Mouse (Mus musculus) testis, adult 2 months (tissue): ENCODE results near the gene Acot7. TPM values are rescaled to one million over a fixed set of nuclear protein-coding genes. Genes with fewer than 3 reads are reported as not detected.
"Not testable (repeated sequence)": the region's sequence is repeated elsewhere in the genome, so short reads cannot be mapped to it uniquely, and the experiment has no call there.

Source experiments
- H3K27ac ChIP-seq: fragments of 200-500 bp; 2 replicates; pipeline ENCODE4 v1.5.1; 2012; ENCODE audit warnings: low read depth, low read length; ENCODE audit not compliant: control insufficient read depth, insufficient read depth
- H3K27me3 ChIP-seq: fragments of 200-500 bp; 2 replicates; pipeline ENCODE4 v1.6.1; 2012; ENCODE audit warnings: mild to moderate bottlenecking, low read length, moderate library complexity; ENCODE audit not compliant: control insufficient read depth, insufficient read depth
- H3K36me3 ChIP-seq: fragments of 200-500 bp; 2 replicates; pipeline ENCODE4 v1.6.1; 2012; ENCODE audit warnings: mild to moderate bottlenecking, low read length; ENCODE audit not compliant: control insufficient read depth, insufficient read depth
- H3K4me1 ChIP-seq: fragments of 200-500 bp; 2 replicates; pipeline ENCODE4 v1.6.1; 2012; ENCODE audit warnings: low read length; ENCODE audit not compliant: control insufficient read depth, insufficient read depth
- H3K4me3 ChIP-seq: fragments of 200-500 bp; 2 replicates; pipeline ENCODE4 v1.5.1; 2012; ENCODE audit warnings: low read depth, mild to moderate bottlenecking, low read length, moderate library complexity, mixed read lengths; ENCODE audit not compliant: control insufficient read depth
- CTCF ChIP-seq: fragments of 200-500 bp; IDR thresholded peaks from 2 replicates; pipeline ENCODE4 v1.5.1; 2012; ENCODE audit warnings: low read depth, mild to moderate bottlenecking, inconsistent platforms, low read length, moderate library complexity; ENCODE audit not compliant: control insufficient read depth, insufficient read depth, insufficient replicate concordance
- POLR2A ChIP-seq: fragments of 200-500 bp; IDR thresholded peaks from 2 replicates; pipeline ENCODE4 v1.6.1; 2012; ENCODE audit warnings: low read depth, mild to moderate bottlenecking, inconsistent platforms, low read length, moderate library complexity; ENCODE audit not compliant: control insufficient read depth
- polyA plus RNA-seq: library from polyadenylated mRNA; depleted of rRNA; stranded (reverse); fragments of >200 nt; gene quantifications from 2 replicates; pipeline ENCODE4 v1.2.3, GENCODE M21; 2012

Gene Acot7
- polyA plus RNA-seq, 1 experiment: 685 TPM

GRCm38 (mm10) chr4:152222111-152222510 is 44.2 kb downstream of the Acot7 start:
- no peak overlapping the region for H3K27ac ChIP-seq
- no peaks in the 10 kb centered on the region for H3K27me3 ChIP-seq
- no peaks in the 10 kb centered on the region; the same call in 1 of the 2 replicates for H3K4me1 ChIP-seq
- no peak overlapping the region for H3K4me3 ChIP-seq
- TF ChIP-seq POLR2A (no peak), CTCF (no peak)
- H3K36me3 ChIP-seq: peaks cover 1% of the 10 kb centered on the region

GRCm38 (mm10) chr4:152222513-152222912 is 44.6 kb downstream of the Acot7 start:
- Histone ChIP-seq H3K4me1 (no peaks in the 10 kb centered on the region; the same call in 1 of the 2 replicates), H3K36me3 (peaks cover 1% of the 10 kb centered on the region), H3K4me3 (no peak overlapping the region), H3K27me3 (no peaks in the 10 kb centered on the region), H3K27ac (no peak overlapping the region)
- TF ChIP-seq POLR2A: no peak
- no peak for TF ChIP-seq CTCF

GRCm38 (mm10) chr4:152224156-152224555 is 46.2 kb downstream of the Acot7 start:
- Histone ChIP-seq H3K4me3 (no peak overlapping the region), H3K36me3 (no peaks in the 10 kb centered on the region; the same call in none of the 2 replicates), H3K27ac (no peak overlapping the region), H3K27me3 (no peaks in the 10 kb centered on the region), H3K4me1 (no peaks in the 10 kb centered on the region; the same call in 1 of the 2 replicates)
- TF ChIP-seq CTCF (no peak), POLR2A (no peak)

GRCm38 (mm10) chr4:152226901-152227486 is 49.1 kb downstream of the Acot7 start:
- Histone ChIP-seq H3K4me3 (no peak overlapping the region), H3K27me3 (no peaks in the 10 kb centered on the region), H3K36me3 (peaks cover 2% of the 10 kb centered on the region), H3K4me1 (no peaks in the 10 kb centered on the region; the same call in 1 of the 2 replicates), H3K27ac (no peak overlapping the region)
- no peak for TF ChIP-seq CTCF
- no peak for TF ChIP-seq POLR2A

GRCm38 (mm10) chr4:152227749-152228527 is 50.0 kb downstream of the Acot7 start:
- no peak overlapping the region for H3K27ac ChIP-seq
- H3K27me3 ChIP-seq: no peaks in the 10 kb centered on the region
- H3K4me3 ChIP-seq: no peak overlapping the region
- peaks cover 2% of the 10 kb centered on the region for H3K36me3 ChIP-seq
- no peaks in the 10 kb centered on the region; the same call in 1 of the 2 replicates for H3K4me1 ChIP-seq
- TF ChIP-seq CTCF (no peak), POLR2A (no peak)

GRCm38 (mm10) chr4:152230331-152230730 is 52.4 kb downstream of the Acot7 start:
- not testable (repeated sequence) for H3K27ac ChIP-seq

GRCm38 (mm10) chr4:152231326-152231725 is 53.4 kb downstream of the Acot7 start:
- Histone ChIP-seq H3K27me3 (no peaks in the 10 kb centered on the region), H3K4me1 (no peaks in the 10 kb centered on the region; the same call in 1 of the 2 replicates), H3K27ac (no peak overlapping the region), H3K4me3 (no peak overlapping the region), H3K36me3 (peaks cover 2% of the 10 kb centered on the region; the same call in 1 of the 2 replicates)
- no peak for TF ChIP-seq POLR2A
- TF ChIP-seq CTCF: no peak

More at GRCm38 (mm10) chr4:152230331-152230730, 52.4 kb downstream of the Acot7 start:
- H3K36me3 ChIP-seq, H3K4me3 ChIP-seq, H3K27me3 ChIP-seq, H3K4me1 ChIP-seq: not testable (repeated sequence)
